ENCODE assay signal across 8 mouse cellular contexts in the genomic region with DNA sequence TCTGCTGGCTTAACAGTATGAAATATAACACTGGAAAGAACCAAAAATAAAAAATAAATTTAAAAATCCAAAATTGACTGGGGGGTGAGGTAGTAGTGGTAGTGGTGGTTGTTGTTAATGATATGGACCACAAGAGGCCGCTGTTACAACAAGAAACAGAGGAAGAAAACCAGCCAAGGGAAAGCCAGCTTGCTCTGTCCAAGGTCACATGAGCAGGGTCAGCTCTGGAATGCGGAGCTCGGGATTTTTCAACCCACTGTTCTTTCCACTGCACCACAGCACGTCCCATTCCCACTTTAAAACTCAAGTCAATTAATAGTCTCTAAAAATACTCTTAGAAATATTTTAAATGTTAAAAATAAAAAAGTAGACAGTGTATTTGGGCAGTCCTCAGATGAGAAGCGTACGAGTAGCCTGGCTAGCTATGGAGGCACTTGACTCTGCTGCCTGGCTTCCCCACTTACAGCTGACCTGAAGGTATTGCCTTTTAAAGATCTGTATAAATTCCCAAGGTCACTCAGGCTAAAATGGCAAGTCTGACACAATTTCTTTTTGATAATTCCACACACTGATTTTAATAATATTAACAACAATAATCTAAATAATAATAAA. TPM values are rescaled to one million over a fixed set of nuclear protein-coding genes. Genes with fewer than 3 reads are reported as not detected.
DNase-seq lines count a peak whose midpoint lies in the region; ATAC-seq lines count a peak whose summit lies in the region.

No protein-coding gene starts in this region.

- no peaks in the 10 kb centered on the region for H3K9me3 ChIP-seq in intestine, embryonic 16.5 days (ENCODE audit: control insufficient read depth, low read length)
- H3K9me3 ChIP-seq in midbrain, embryonic 11.5 days (ENCODE audit: control insufficient read depth, low read length): no peaks in the 10 kb centered on the region

- ATAC-seq in intestine, embryonic 16.5 days: peak; percentile 71
- peak; percentile 62; the same call in 1 of the 2 replicates for ATAC-seq in midbrain, embryonic 11.5 days (ENCODE audit: low FRiP score)

- H3K27me3 ChIP-seq in intestine, embryonic 16.5 days (replicated peaks; ENCODE audit: control insufficient read depth, insufficient read depth, low read length): no peaks in the 10 kb centered on the region
- no peaks in the 10 kb centered on the region for H3K27me3 ChIP-seq in midbrain, embryonic 11.5 days (ENCODE audit: control insufficient read depth, insufficient read depth, low read length)

- peak; percentile 77 to 92 for DNase-seq in adrenal gland, adult (ENCODE audit: inconsistent age in 2 of 2, low spot score in 1 of 2)
- no peak for DNase-seq in adrenal gland, postnatal 4 days (ENCODE audit: low spot score in 2 of 2)
- peak; percentile 82 for DNase-seq in cerebellum, postnatal 14 days
- peak; percentile 63 for DNase-seq in gastrocnemius, postnatal 10 days
- DNase-seq in left cerebral cortex, postnatal 10 days (ENCODE audit: extremely low spot score in 1 of 2, low spot score in 2 of 2): peak; percentile 49 to 71
- DNase-seq in midbrain, embryonic 11.5 days (ENCODE audit: low spot score, missing footprints): peak; percentile 92
- DNase-seq in right cerebral cortex, postnatal 4 days: peak; percentile 22

- no peak overlapping the region for H3K27ac ChIP-seq in intestine, embryonic 16.5 days (ENCODE audit: low read length)
- no peak overlapping the region for H3K27ac ChIP-seq in midbrain, embryonic 11.5 days (ENCODE audit: low read depth, low read length)

- H3K4me1 ChIP-seq in intestine, embryonic 16.5 days (ENCODE audit: control insufficient read depth, insufficient read depth, low read length): no peaks in the 10 kb centered on the region
- H3K4me1 ChIP-seq in midbrain, embryonic 11.5 days (ENCODE audit: control insufficient read depth, insufficient read depth, low read length): no peaks in the 10 kb centered on the region

- no peak overlapping the region for H3K4me2 ChIP-seq in intestine, embryonic 16.5 days (ENCODE audit: low read depth, low read length)
- H3K4me2 ChIP-seq in midbrain, embryonic 11.5 days: no peak overlapping the region

- H3K4me3 ChIP-seq in intestine, embryonic 16.5 days (ENCODE audit: low read length): no peak overlapping the region
- no peak overlapping the region for H3K4me3 ChIP-seq in midbrain, embryonic 11.5 days (ENCODE audit: low read depth, low read length)

- H3K36me3 ChIP-seq in intestine, embryonic 16.5 days (ENCODE audit: control insufficient read depth, insufficient read depth, low read length): no peaks in the 10 kb centered on the region
- H3K36me3 ChIP-seq in midbrain, embryonic 11.5 days (ENCODE audit: control insufficient read depth, insufficient read depth, low read length): no peaks in the 10 kb centered on the region

- no peak overlapping the region for H3K9ac ChIP-seq in intestine, embryonic 16.5 days (ENCODE audit: low read depth, low read length)
- H3K9ac ChIP-seq in midbrain, embryonic 11.5 days (ENCODE audit: low read length): no peak overlapping the region

- 22% methylated on average over 6 of the region's 6 CpGs for WGBS in intestine, embryonic 16.5 days
- 26% methylated on average over 6 of the region's 6 CpGs for WGBS in midbrain, embryonic 11.5 days

- intact Hi-C loops in left cerebral cortex, postnatal 10 days (cut with DNase I): loop anchor here (2.0 to 5.0 kb wide), 2 partner anchors 296 to 310 kb away; partner anchors contain the start of gene Foxo3

RNA-seq across cellular contexts. Expression of gene Armc2, which starts 37.4 kb away (rescaled TPM):
- 1 to 10 TPM; 2.8 to 3.0 TPM for total RNA-seq in adrenal gland, postnatal 4 days (2021)
- total RNA-seq in gastrocnemius, postnatal 10 days (2021): under 1 TPM; 0.38 to 0.52 TPM
- polyA plus RNA-seq in intestine, embryonic 16.5 days (2015; fragmentation: Nextera tagmentation; extraction: Ambion mirVana): 0.73 and 1.8 TPM in 2 replicates
- 10 to 100 TPM; 15.2 to 15.8 TPM for total RNA-seq in left cerebral cortex, postnatal 10 days (2021)
- 2.4 and 3.8 TPM in 2 replicates for polyA plus RNA-seq in midbrain, embryonic 11.5 days (2014; fragmentation: Nextera tagmentation; extraction: Ambion mirVana)

Comparison
In these comparisons a context has a peak if more than half of its experiments do, and no peak if none do; other contexts are left out.
1. DNase-seq: peak in adrenal gland, adult (2 of 2), cerebellum, postnatal 14 days (2 of 2), gastrocnemius, postnatal 10 days (single experiment), left cerebral cortex, postnatal 10 days (2 of 2), midbrain, embryonic 11.5 days (single experiment) and right cerebral cortex, postnatal 4 days (single experiment); none in adrenal gland, postnatal 4 days (0 of 2).
2. RNA of gene Armc2, which starts 37.4 kb away (total RNA-seq): 15.2 to 15.8 TPM in left cerebral cortex, postnatal 10 days; 2.8 to 3.0 TPM in adrenal gland, postnatal 4 days and 0.38 to 0.52 TPM in gastrocnemius, postnatal 10 days; every median in the first group is over 4 times any median in the second.